Mouse (Mus musculus): ENCODE results near the gene Amacr. TPM values are rescaled to one million over a fixed set of nuclear protein-coding genes. Genes with fewer than 3 reads are reported as not detected.

Gene Amacr
- total and polyA plus RNA-seq, 3 experiments: 15.7 to 43.0 (median 29.6) TPM

DNA sequence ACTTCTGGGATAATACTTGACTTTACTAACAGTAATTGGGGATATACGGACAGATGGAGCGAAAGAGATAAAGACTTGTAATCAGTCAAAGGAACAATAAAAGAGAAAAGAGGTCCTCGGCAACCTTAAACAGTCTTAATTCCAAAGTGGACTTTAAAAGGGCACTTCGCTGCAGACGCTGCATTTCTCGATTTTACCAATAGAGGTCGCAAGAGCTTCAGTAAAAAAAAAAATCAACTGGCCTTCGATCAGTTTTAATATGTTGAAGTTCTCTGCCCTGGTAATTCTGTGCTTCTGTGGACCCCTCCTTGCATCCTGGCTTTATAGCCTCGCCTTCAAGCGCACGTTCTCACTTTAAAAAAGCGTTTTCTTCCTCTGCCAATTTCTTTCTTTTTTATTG lies 56.9 kb downstream of the Amacr start:
- Histone ChIP-seq H3K27me3 (replicated peaks) (no peaks in the 10 kb centered on the region), H3K4me1 (ENCODE audit: control insufficient read depth in 1 of 2, insufficient read depth in 2 of 2) (peaks cover 11 to 12% of the 10 kb centered on the region in 2 experiments; a peak in 2 of 4 replicates), H3K9me3 (replicated peaks; ENCODE audit: low read length) (no peaks in the 10 kb centered on the region), H3K9ac (ENCODE audit: insufficient read depth, low read depth) (no peak overlapping the region), H3K27ac (ENCODE audit: insufficient read depth, low read depth) (no peak overlapping the region), H3K36me3 (replicated peaks in 1 of 2; ENCODE audit: control insufficient read depth in 1 of 2, insufficient read depth in 1 of 2, low read length in 1 of 2) (no peaks in the 10 kb centered on the region), H3K79me2 (replicated peaks; ENCODE audit: control insufficient read depth, extremely low read depth, insufficient read depth, poor library complexity, severe bottlenecking) (no peaks in the 10 kb centered on the region), H3K4me3 (replicated peaks in 1 of 3; ENCODE audit: low read depth in 2 of 3, low read length in 2 of 3, poor library complexity in 1 of 3) (no peak overlapping the region), H3K4me2 (ENCODE audit: insufficient read depth, low read depth, poor library complexity, severe bottlenecking) (peak overlapping the region; percentile 33; the same call in 1 of the 2 replicates)
- no peak for TF ChIP-seq KAT2A (IDR thresholded peaks at IDR 0.05; ENCODE audit: insufficient replicate concordance, low read length)
- no peak for TF ChIP-seq ELF1 (IDR thresholded peaks at IDR 0.05; ENCODE audit: low read depth, low read length)
- peak; percentile 85 to 98 for TF ChIP-seq CTCF (conservative IDR thresholded peaks at IDR 0.05 in 1 of 2, IDR thresholded peaks at IDR 0.05 in 1 of 2; ENCODE audit: low read depth in 2 of 2, low read length in 2 of 2)
- no peak for TF ChIP-seq MEF2A (IDR thresholded peaks at IDR 0.05; ENCODE audit: borderline replicate concordance, low read depth, low read length)
- peak; percentile 87 for TF ChIP-seq SMC3 (IDR thresholded peaks at IDR 0.05; ENCODE audit: low read depth, low read length)
- TF ChIP-seq EP300 (IDR thresholded peaks at IDR 0.05; ENCODE audit: low read length): no peak
- TF ChIP-seq CHD2 (IDR thresholded peaks at IDR 0.05; ENCODE audit: low read length): no peak
- no peak for TF ChIP-seq MAFK (IDR thresholded peaks at IDR 0.05; ENCODE audit: insufficient replicate concordance, low read length)
- TF ChIP-seq GABPA (IDR thresholded peaks at IDR 0.05; ENCODE audit: insufficient replicate concordance, low read depth, low read length): no peak
- no peak for TF ChIP-seq MXI1 (IDR thresholded peaks at IDR 0.05; ENCODE audit: low read depth, low read length)
- no peak for TF ChIP-seq ETS1 (conservative IDR thresholded peaks at IDR 0.05; ENCODE audit: low read depth, low read length)
- no peak for TF ChIP-seq ZKSCAN1 (IDR thresholded peaks at IDR 0.05; ENCODE audit: borderline replicate concordance, low read depth, low read length)
- TF ChIP-seq E2F4 (IDR thresholded peaks at IDR 0.05; ENCODE audit: insufficient replicate concordance, low read depth, low read length): no peak
- TF ChIP-seq PAX5 (IDR thresholded peaks at IDR 0.05; ENCODE audit: low read length): no peak
- peak; percentile 97 for TF ChIP-seq RAD21 (IDR thresholded peaks at IDR 0.05; ENCODE audit: low read depth, low read length)
- no peak for TF ChIP-seq USF2 (conservative IDR thresholded peaks at IDR 0.05; ENCODE audit: low read depth, low read length)
- no peak for TF ChIP-seq BHLHE40 (IDR thresholded peaks at IDR 0.05; ENCODE audit: low read depth, low read length)
- TF ChIP-seq NRF1 (IDR thresholded peaks at IDR 0.05; ENCODE audit: low read depth, low read length): no peak
- no peak for TF ChIP-seq MAZ (IDR thresholded peaks at IDR 0.05; ENCODE audit: low read depth, low read length)
- no peak for TF ChIP-seq USF1 (IDR thresholded peaks at IDR 0.05; ENCODE audit: low read depth, low read length)
- no peak for TF ChIP-seq NELFE (IDR thresholded peaks at IDR 0.05; ENCODE audit: low read depth, low read length)
- TF ChIP-seq TCF12 (IDR thresholded peaks at IDR 0.05; ENCODE audit: low read depth, low read length): no peak
- no peak for TF ChIP-seq JUN (IDR thresholded peaks at IDR 0.05; ENCODE audit: insufficient read depth, low read depth, low read length)
- TF ChIP-seq ZC3H11A (IDR thresholded peaks at IDR 0.05; ENCODE audit: low read depth, low read length): peak; percentile 76
- no peak for TF ChIP-seq TBP (conservative IDR thresholded peaks at IDR 0.05; ENCODE audit: low read depth, low read length)
- TF ChIP-seq ZNF384 (IDR thresholded peaks at IDR 0.05; ENCODE audit: low read depth, low read length): peak; percentile 70; the same call in 1 of the 2 replicates
- no peak for TF ChIP-seq JUND (conservative IDR thresholded peaks at IDR 0.05; ENCODE audit: low read depth, low read length)
- TF ChIP-seq UBTF (IDR thresholded peaks at IDR 0.05; ENCODE audit: low read depth, low read length): no peak
- in situ Hi-C loops (cut with MboI; ENCODE audit: low pct_ligation_motif_present, low pct_unique_long_range_greater_than_20kb, low sequenced_read_pairs): loop anchor here (5.0 to 10.0 kb wide), 3 partner anchors 196 to 339 kb away; no protein-coding TSS in a partner anchor
- DNase-seq (ENCODE audit: extremely low read depth): peak; percentile 65
- dilution Hi-C loops (cut with MboI; ENCODE audit: extremely low pct_ligation_motif_present, extremely low pct_unique_long_range_greater_than_20kb, low sequenced_read_pairs): no loop called here

Data from CH12.LX (cell line).